Mouse (Mus musculus) lung, postnatal 0 days (tissue): ENCODE measurements around the gene 5730455P16Rik. TPM values are rescaled to one million over a fixed set of nuclear protein-coding genes. Genes with fewer than 3 reads are reported as not detected.
A peak's percentile ranks its signal among the peaks of the same experiment; 100 is the strongest.

Source experiments
- ATAC-seq: fragments of 200-750 bp; cut with Nextera tagmentation; 2 replicates; pipeline ENCODE4 v1.8.0; 2017; ENCODE audit warnings: moderate library complexity
- DNase-seq: peaks from one replicate; pipeline ENCODE4 v3.0.0-alpha.2; 2016; ENCODE audit warnings: low spot score
- H3K27ac ChIP-seq: fragments of 300-500 bp; sonication (generic); 2 replicates; pipeline ENCODE4 v1.5.1; 2014; ENCODE audit warnings: antibody characterized with exemption, mild to moderate bottlenecking, low read length, mixed read lengths
- H3K27me3 ChIP-seq: fragments of 300-500 bp; sonication (generic); replicated peaks from 2 replicates; pipeline ENCODE4 v1.6.1; 2014; ENCODE audit warnings: low read length, mixed read lengths; ENCODE audit not compliant: insufficient read depth
- H3K36me3 ChIP-seq: fragments of 300-500 bp; sonication (generic); 2 replicates; pipeline ENCODE4 v1.6.1; 2014; ENCODE audit warnings: low read length, mixed read lengths; ENCODE audit not compliant: insufficient read depth
- H3K4me1 ChIP-seq: fragments of 300-500 bp; sonication (generic); 2 replicates; pipeline ENCODE4 v1.6.1; 2014; ENCODE audit warnings: antibody characterized with exemption, low read depth, low read length, mixed read lengths; ENCODE audit not compliant: insufficient read depth
- H3K4me2 ChIP-seq: fragments of 300-500 bp; sonication (generic); replicated peaks from 2 replicates; pipeline ENCODE4 v1.6.1; 2014; ENCODE audit warnings: low read depth, mild to moderate bottlenecking, low read length, moderate library complexity, mixed read lengths
- H3K4me3 ChIP-seq: fragments of 300-500 bp; sonication (generic); 2 replicates; pipeline ENCODE4 v1.5.1; 2014; ENCODE audit warnings: low read depth, low read length
- H3K9ac ChIP-seq: fragments of 300-500 bp; sonication (generic); replicated peaks from 2 replicates; pipeline ENCODE4 v1.6.1; 2014; ENCODE audit warnings: low read depth, mild to moderate bottlenecking
- H3K9me3 ChIP-seq: fragments of 300-500 bp; sonication (generic); 2 replicates; pipeline ENCODE4 v1.6.1; 2016; ENCODE audit warnings: low read length, mixed read lengths
- CTCF ChIP-seq: IDR thresholded peaks from 2 replicates; pipeline ENCODE4 v1.5.1; 2016; ENCODE audit warnings: antibody characterized with exemption, mild to moderate bottlenecking
- EP300 ChIP-seq: IDR thresholded peaks from 2 replicates; pipeline ENCODE4 v1.6.1; 2016; ENCODE audit warnings: antibody characterized with exemption, mild to moderate bottlenecking, control low read depth
- WGBS: fragments of 180-500 bp; shearing (Covaris S2); extraction: QIAGEN DNeasy Blood & Tissue Kit; methylation state at CpG from one replicate; pipeline ENCODE4 v1.1.7; 2014; 5-methylcytosine and 5-hydroxymethylcytosine counted together
- polyA plus RNA-seq: library from polyadenylated mRNA; unstranded; fragments of >200 nt; fragmentation: Nextera tagmentation; extraction: Ambion mirVana; gene quantifications from 2 replicates; pipeline ENCODE4 v1.2.1, GENCODE M21; 2015

Gene 5730455P16Rik
- polyA plus RNA-seq, 1 experiment from 2014 or later: 13.3 TPM

- H3K4me2 ChIP-seq: no peak overlapping the region
- no peak overlapping the region for H3K4me3 ChIP-seq
- H3K27ac ChIP-seq: no peak overlapping the region
- no peaks in the 10 kb centered on the region for H3K4me1 ChIP-seq
- peaks cover 47% of the 10 kb centered on the region for H3K36me3 ChIP-seq
- no peaks in the 10 kb centered on the region for H3K27me3 ChIP-seq
- H3K9ac ChIP-seq: no peak overlapping the region
- WGBS: 86% methylated on average over 2 of the region's 2 CpGs
- ATAC-seq (no peak), DNase-seq (no peak)
- TF ChIP-seq EP300 (no peak), CTCF (no peak)
- H3K9me3 ChIP-seq: no peaks in the 10 kb centered on the region
These were observed 13.7 kb upstream of the 5730455P16Rik start for GRCm38 (mm10) chr11:80391407-80392120.

GRCm38 (mm10) chr11:80389885-80390284 is 12.1 kb upstream of the 5730455P16Rik start:
- ATAC-seq (no peak), DNase-seq (no peak)
- no peak overlapping the region for H3K4me3 ChIP-seq
- TF ChIP-seq EP300 (no peak), CTCF (no peak)
- no peak overlapping the region for H3K4me2 ChIP-seq
- no peak overlapping the region for H3K27ac ChIP-seq
- peaks cover 1% of the 10 kb centered on the region; the same call in 1 of the 2 replicates for H3K4me1 ChIP-seq
- no peak overlapping the region for H3K9ac ChIP-seq
- H3K27me3 ChIP-seq: no peaks in the 10 kb centered on the region
- H3K9me3 ChIP-seq: no peaks in the 10 kb centered on the region
- 88% methylated on average over 1 of the region's 1 CpGs for WGBS
- peaks cover 37% of the 10 kb centered on the region for H3K36me3 ChIP-seq

GRCm38 (mm10) chr11:80386790-80387189 is 9.0 kb upstream of the 5730455P16Rik start:
- Histone ChIP-seq H3K4me2 (no peak overlapping the region), H3K36me3 (peaks cover 28% of the 10 kb centered on the region; the same call in 1 of the 2 replicates)
- 66% methylated on average over 2 of the region's 2 CpGs for WGBS

GRCm38 (mm10) chr11:80385055-80385454 is 7.2 kb upstream of the 5730455P16Rik start:
- Histone ChIP-seq H3K27ac (no peak overlapping the region), H3K36me3 (peaks cover 17% of the 10 kb centered on the region; the same call in 1 of the 2 replicates), H3K4me1 (peaks cover 13% of the 10 kb centered on the region; the same call in 1 of the 2 replicates), H3K9ac (0 out of 2 replicates have a peak overlapping the region, but pooled peaks have one; percentile 24), H3K4me2 (peak overlapping the region; percentile 68), H3K4me3 (peak overlapping the region; percentile 94), H3K27me3 (no peaks in the 10 kb centered on the region), H3K9me3 (no peaks in the 10 kb centered on the region)
- DNase-seq (no peak), ATAC-seq (no peak)
- TF ChIP-seq EP300 (no peak), CTCF (no peak)
- 12% methylated on average over 4 of the region's 4 CpGs for WGBS

More at GRCm38 (mm10) chr11:80386790-80387189, 9.0 kb upstream of the 5730455P16Rik start:
- no peaks in the 10 kb centered on the region for H3K9me3 ChIP-seq
- no peaks in the 10 kb centered on the region for H3K27me3 ChIP-seq
- DNase-seq (no peak), ATAC-seq (no peak)
- no peak overlapping the region for H3K9ac ChIP-seq
- no peak overlapping the region for H3K27ac ChIP-seq
- H3K4me3 ChIP-seq: no peak overlapping the region
- H3K4me1 ChIP-seq: peaks cover 13% of the 10 kb centered on the region; the same call in 1 of the 2 replicates
- TF ChIP-seq EP300 (no peak), CTCF (no peak)

- peaks cover 17% of the 10 kb centered on the region; the same call in 1 of the 2 replicates for H3K36me3 ChIP-seq
- no peaks in the 10 kb centered on the region for H3K9me3 ChIP-seq
- ATAC-seq: no peak
- 0 out of 2 replicates have a peak overlapping the region, but pooled peaks have one; percentile 33 for H3K27ac ChIP-seq
- TF ChIP-seq EP300: no peak
- TF ChIP-seq CTCF: no peak
- DNase-seq: peak; percentile 16
- peak overlapping the region; percentile 68 for H3K4me2 ChIP-seq
- no peaks in the 10 kb centered on the region for H3K27me3 ChIP-seq
- peak overlapping the region; percentile 94 for H3K4me3 ChIP-seq
- H3K4me1 ChIP-seq: peaks cover 13% of the 10 kb centered on the region; the same call in 1 of the 2 replicates
- H3K9ac ChIP-seq: peak overlapping the region; percentile 24; the same call in 1 of the 2 replicates
These were observed 6.6 kb upstream of the 5730455P16Rik start for GRCm38 (mm10) chr11:80384461-80384860.

GRCm38 (mm10) chr11:80383626-80384046 is 5.8 kb upstream of the 5730455P16Rik start:
- ATAC-seq: peak; percentile 26
- no peaks in the 10 kb centered on the region for H3K27me3 ChIP-seq
- H3K36me3 ChIP-seq: peaks cover 12% of the 10 kb centered on the region; the same call in 1 of the 2 replicates
- H3K4me3 ChIP-seq: peak overlapping the region; percentile 94
- WGBS: under 1% methylated on average over 20 of the region's 20 CpGs
- H3K9ac ChIP-seq: peak overlapping the region; percentile 92
- no peaks in the 10 kb centered on the region for H3K9me3 ChIP-seq
- peaks cover 13% of the 10 kb centered on the region; the same call in 1 of the 2 replicates for H3K4me1 ChIP-seq
- peak overlapping the region; percentile 68 for H3K4me2 ChIP-seq
- peak; percentile 77 for DNase-seq
- TF ChIP-seq EP300: no peak
- no peak for TF ChIP-seq CTCF
- H3K27ac ChIP-seq: peak overlapping the region; percentile 93
